Mouse (Mus musculus) midbrain, embryonic 12.5 days (tissue): ENCODE data around the gene Bmyc. TPM values are rescaled to one million over a fixed set of nuclear protein-coding genes. Genes with fewer than 3 reads are reported as not detected.

Experiments
- ATAC-seq: fragments of 200-750 bp; cut with Nextera tagmentation; 2 replicates; pipeline ENCODE4 v1.8.0; 2017; ENCODE audit warnings: low read depth, moderate TSS enrichment, moderate library complexity; ENCODE audit not compliant: low FRiP score
- H3K27ac ChIP-seq: fragments of 300-500 bp; sonication (generic); replicated peaks from 2 replicates; pipeline ENCODE4 v1.5.1; 2016; ENCODE audit warnings: mild to moderate bottlenecking
- H3K27me3 ChIP-seq: fragments of 300-500 bp; sonication (generic); 2 replicates; pipeline ENCODE4 v1.6.1; 2016; ENCODE audit warnings: mild to moderate bottlenecking
- H3K36me3 ChIP-seq: fragments of 300-500 bp; sonication (generic); 2 replicates; pipeline ENCODE4 v1.6.1; 2016
- H3K4me1 ChIP-seq: fragments of 300-500 bp; sonication (generic); 2 replicates; pipeline ENCODE4 v1.6.1; 2016
- H3K4me2 ChIP-seq: fragments of 300-500 bp; sonication (generic); replicated peaks from 2 replicates; pipeline ENCODE4 v1.6.1; 2016; ENCODE audit warnings: mild to moderate bottlenecking, moderate library complexity
- H3K4me3 ChIP-seq: fragments of 300-500 bp; sonication (generic); 2 replicates; pipeline ENCODE4 v1.5.1; 2016; ENCODE audit warnings: mild to moderate bottlenecking
- H3K9ac ChIP-seq: fragments of 300-500 bp; sonication (generic); replicated peaks from 2 replicates; pipeline ENCODE4 v1.6.1; 2016; ENCODE audit warnings: mild to moderate bottlenecking, moderate library complexity
- H3K9me3 ChIP-seq: fragments of 300-500 bp; sonication (generic); 2 replicates; pipeline ENCODE4 v1.6.1; 2016; ENCODE audit warnings: mild to moderate bottlenecking
- WGBS: fragments of 180-500 bp; shearing (Covaris S2); methylation state at CpG from one replicate; pipeline ENCODE4 v1.1.7; 2016; 5-methylcytosine and 5-hydroxymethylcytosine counted together
- polyA plus RNA-seq: library from polyadenylated mRNA; unstranded; fragments of >200 nt; fragmentation: Nextera tagmentation; extraction: Ambion mirVana; gene quantifications from 2 replicates; pipeline ENCODE4 v1.2.1, GENCODE M21; 2016

Gene Bmyc
- polyA plus RNA-seq = 76.1 and 78.5 TPM in 2 replicates

- WGBS = under 1% methylated on average over 78 of the region's 78 CpGs
- H3K9me3 ChIP-seq = no peaks in the 10 kb centered on the region
- peak within 1 kb of the TSS; percentile 81 for H3K4me2 ChIP-seq
- ATAC-seq = peak; percentile 91
- peak within 1 kb of the TSS; percentile 83 for H3K9ac ChIP-seq
- peaks cover 10% of the 10 kb centered on the region for H3K4me1 ChIP-seq
- H3K27ac ChIP-seq = peak within 1 kb of the TSS; percentile 83
- no peaks in the 10 kb centered on the region for H3K27me3 ChIP-seq
- H3K4me3 ChIP-seq = peak within 1 kb of the TSS; percentile 78
- no peaks in the 10 kb centered on the region for H3K36me3 ChIP-seq
Measured at GRCm38 (mm10) chr2:25706643-25707481, at the start of gene Bmyc. Gene Bmyc, plus strand, starts transcription at chr2:25706739.

GRCm38 (mm10) chr2:25657246-25657645, 49.3 kb upstream of the Bmyc start:
- WGBS = 89% methylated on average over 4 of the region's 4 CpGs
- ATAC-seq = no peak
- Histone ChIP-seq H3K27ac (no peak overlapping the region), H3K4me1 (no peaks in the 10 kb centered on the region), H3K4me3 (no peak overlapping the region), H3K9ac (no peak overlapping the region), H3K4me2 (no peak overlapping the region), H3K36me3 (no peaks in the 10 kb centered on the region), H3K9me3 (no peaks in the 10 kb centered on the region), H3K27me3 (no peaks in the 10 kb centered on the region; the same call in none of the 2 replicates)

- Histone ChIP-seq H3K4me1 (no peaks in the 10 kb centered on the region), H3K9me3 (no peaks in the 10 kb centered on the region), H3K9ac (no peak within 1 kb of the TSS), H3K27me3 (no peaks in the 10 kb centered on the region; the same call in none of the 2 replicates), H3K4me2 (no peak within 1 kb of the TSS), H3K27ac (no peak within 1 kb of the TSS), H3K36me3 (no peaks in the 10 kb centered on the region), H3K4me3 (no peak within 1 kb of the TSS)
- ATAC-seq = no peak
Measured at GRCm38 (mm10) chr2:25657652-25658051, 48.9 kb upstream of the Bmyc start, which contains the start of gene Lcn5. Gene Lcn5, plus strand, starts transcription at chr2:25657952.

GRCm38 (mm10) chr2:25660279-25660678, 46.3 kb upstream of the Bmyc start:
- no peaks in the 10 kb centered on the region for H3K4me1 ChIP-seq
- H3K27me3 ChIP-seq = no peaks in the 10 kb centered on the region; the same call in 1 of the 2 replicates
- H3K27ac ChIP-seq = no peak overlapping the region
- WGBS = 93% methylated on average over 8 of the region's 8 CpGs
- no peaks in the 10 kb centered on the region for H3K9me3 ChIP-seq
- no peaks in the 10 kb centered on the region for H3K36me3 ChIP-seq
- no peak overlapping the region for H3K9ac ChIP-seq
- no peak overlapping the region for H3K4me2 ChIP-seq
- no peak overlapping the region for H3K4me3 ChIP-seq
- ATAC-seq = no peak

- 80% methylated on average over 6 of the region's 6 CpGs for WGBS
Measured at GRCm38 (mm10) chr2:25661245-25661970, 45.1 kb upstream of the Bmyc start.

GRCm38 (mm10) chr2:25663511-25663910, 43.0 kb upstream of the Bmyc start:
- no peak for ATAC-seq
- Histone ChIP-seq H3K27me3 (no peaks in the 10 kb centered on the region), H3K27ac (no peak overlapping the region), H3K4me3 (no peak overlapping the region), H3K36me3 (no peaks in the 10 kb centered on the region), H3K9ac (no peak overlapping the region), H3K4me2 (no peak overlapping the region), H3K9me3 (no peaks in the 10 kb centered on the region), H3K4me1 (no peaks in the 10 kb centered on the region)
- WGBS = 74% methylated on average over 1 of the region's 1 CpGs

More at GRCm38 (mm10) chr2:25661245-25661970, 45.1 kb upstream of the Bmyc start:
- Histone ChIP-seq H3K4me2 (no peak overlapping the region), H3K27me3 (no peaks in the 10 kb centered on the region), H3K4me3 (no peak overlapping the region), H3K27ac (no peak overlapping the region), H3K4me1 (no peaks in the 10 kb centered on the region), H3K9ac (no peak overlapping the region), H3K36me3 (no peaks in the 10 kb centered on the region), H3K9me3 (no peaks in the 10 kb centered on the region)
- ATAC-seq = no peak

GRCm38 (mm10) chr2:25664125-25664524, 42.4 kb upstream of the Bmyc start:
- H3K4me1 ChIP-seq = no peaks in the 10 kb centered on the region
- no peak overlapping the region for H3K4me3 ChIP-seq
- WGBS = 90% methylated on average over 5 of the region's 5 CpGs
- H3K9me3 ChIP-seq = no peaks in the 10 kb centered on the region
- H3K27me3 ChIP-seq = no peaks in the 10 kb centered on the region
- ATAC-seq = no peak
- no peak overlapping the region for H3K27ac ChIP-seq
- no peak overlapping the region for H3K4me2 ChIP-seq
- H3K9ac ChIP-seq = no peak overlapping the region
- H3K36me3 ChIP-seq = no peaks in the 10 kb centered on the region

- WGBS = 68% methylated on average over 1 of the region's 1 CpGs
- no peak overlapping the region for H3K4me2 ChIP-seq
- ATAC-seq = no peak
Measured at GRCm38 (mm10) chr2:25666516-25666915, 40.0 kb upstream of the Bmyc start.

GRCm38 (mm10) chr2:25676486-25676885, 30.1 kb upstream of the Bmyc start, which contains the start of gene Lcn6:
Gene Lcn6, plus strand, starts transcription at chr2:25676786.
- 89% methylated on average over 3 of the region's 3 CpGs for WGBS
- ATAC-seq = no peak
- Histone ChIP-seq H3K27ac (no peak within 1 kb of the TSS), H3K36me3 (no peaks in the 10 kb centered on the region), H3K27me3 (no peaks in the 10 kb centered on the region), H3K4me3 (no peak within 1 kb of the TSS), H3K9ac (no peak within 1 kb of the TSS), H3K4me1 (no peaks in the 10 kb centered on the region), H3K4me2 (no peak within 1 kb of the TSS), H3K9me3 (no peaks in the 10 kb centered on the region)

More at GRCm38 (mm10) chr2:25666516-25666915, 40.0 kb upstream of the Bmyc start:
- Histone ChIP-seq H3K27me3 (no peaks in the 10 kb centered on the region), H3K9me3 (no peaks in the 10 kb centered on the region), H3K27ac (no peak overlapping the region), H3K9ac (no peak overlapping the region), H3K4me1 (no peaks in the 10 kb centered on the region), H3K36me3 (no peaks in the 10 kb centered on the region), H3K4me3 (no peak overlapping the region)

GRCm38 (mm10) chr2:25679559-25679958, 27.0 kb upstream of the Bmyc start:
- Histone ChIP-seq H3K4me2 (no peak overlapping the region), H3K36me3 (no peaks in the 10 kb centered on the region), H3K4me3 (no peak overlapping the region), H3K9me3 (no peaks in the 10 kb centered on the region), H3K27me3 (no peaks in the 10 kb centered on the region), H3K9ac (no peak overlapping the region), H3K27ac (no peak overlapping the region), H3K4me1 (no peaks in the 10 kb centered on the region)
- no peak for ATAC-seq
- WGBS = 90% methylated on average over 6 of the region's 6 CpGs

GRCm38 (mm10) chr2:25682426-25682825, 24.1 kb upstream of the Bmyc start, which contains the start of gene Lcn10:
Gene Lcn10, plus strand, starts transcription at chr2:25682726.
- Histone ChIP-seq H3K27me3 (no peaks in the 10 kb centered on the region), H3K36me3 (no peaks in the 10 kb centered on the region), H3K4me3 (no peak within 1 kb of the TSS), H3K9ac (no peak within 1 kb of the TSS), H3K27ac (no peak within 1 kb of the TSS), H3K9me3 (no peaks in the 10 kb centered on the region), H3K4me2 (no peak within 1 kb of the TSS), H3K4me1 (no peaks in the 10 kb centered on the region)
- WGBS = 66% methylated on average over 2 of the region's 2 CpGs
- ATAC-seq = no peak

- H3K36me3 ChIP-seq = no peaks in the 10 kb centered on the region
- H3K9me3 ChIP-seq = no peaks in the 10 kb centered on the region
- no peaks in the 10 kb centered on the region for H3K4me1 ChIP-seq
- no peak overlapping the region for H3K27ac ChIP-seq
- H3K4me2 ChIP-seq = no peak overlapping the region
- H3K27me3 ChIP-seq = no peaks in the 10 kb centered on the region
- no peak overlapping the region for H3K4me3 ChIP-seq
- 55% methylated on average over 2 of the region's 4 CpGs for WGBS
- ATAC-seq = no peak
- no peak overlapping the region for H3K9ac ChIP-seq
Measured at GRCm38 (mm10) chr2:25686941-25687340, 19.6 kb upstream of the Bmyc start.
